Mouse (Mus musculus) 3134 (cell line): ENCODE data around the gene Cnih3.

Experiments used
- DNase-seq: peaks from one replicate; pipeline ENCODE4 v3.0.0-alpha.2; 2011; ENCODE audit warnings: low spot score; ENCODE audit not compliant: insufficient read length; ENCODE audit errors: extremely low read depth

Cnih3 gene

GRCm38 (mm10) chr1:181445630-181446257, 93.3 kb downstream of the Cnih3 start:
- DNase-seq, result peak; percentile 70

DNA sequence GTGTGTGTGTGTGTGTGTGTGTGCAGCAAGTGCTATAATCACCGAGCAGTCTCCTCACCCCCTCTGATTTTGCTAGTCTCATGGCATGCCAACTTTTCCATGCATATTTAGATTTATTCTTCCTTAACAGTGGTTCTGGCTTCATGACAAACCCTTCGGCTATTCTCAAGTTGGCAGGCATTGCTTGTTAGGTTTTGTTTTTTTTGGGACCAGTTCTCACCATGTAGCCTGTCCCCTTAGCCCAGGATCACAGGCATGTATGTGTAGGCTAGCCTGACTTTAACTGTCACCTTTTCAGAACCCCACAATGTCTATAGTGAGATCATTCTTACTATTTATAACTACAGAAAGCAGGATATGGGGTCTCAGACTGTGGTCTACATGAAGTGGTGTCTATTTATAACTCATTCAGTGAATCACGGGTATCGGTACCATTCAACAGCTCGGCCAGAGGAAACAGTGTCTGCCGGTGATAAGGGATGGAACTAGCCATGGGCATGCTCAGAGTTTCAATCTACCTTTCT, 94.2 kb downstream of the Cnih3 start:
- peak; percentile 72 for DNase-seq

DNA sequence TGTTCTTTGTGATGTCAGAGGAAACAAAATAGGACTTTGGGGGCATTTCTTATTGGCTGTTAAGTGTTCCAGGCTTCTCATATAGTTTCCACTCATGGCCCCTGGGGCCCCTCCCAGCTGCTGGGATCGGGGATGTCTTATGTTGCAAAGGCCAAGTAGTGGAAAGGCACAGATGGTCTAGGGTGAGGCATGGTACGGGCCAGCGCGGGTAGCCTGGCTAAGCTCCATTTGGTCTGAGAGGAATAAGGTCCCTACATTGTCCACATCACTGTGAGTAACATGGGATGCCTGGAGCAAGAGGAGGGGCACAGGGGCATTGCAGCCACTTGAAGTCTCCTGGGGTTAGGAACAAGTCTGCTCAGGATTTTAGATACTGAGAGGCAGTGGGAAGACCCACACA, 95.1 kb downstream of the Cnih3 start:
- DNase-seq, result no peak

GRCm38 (mm10) chr1:181448041-181448440, 95.6 kb downstream of the Cnih3 start:
- DNase-seq, result no peak

- DNase-seq, result no peak
Observed at GRCm38 (mm10) chr1:181453106-181453505, 100.7 kb downstream of the Cnih3 start.

DNA sequence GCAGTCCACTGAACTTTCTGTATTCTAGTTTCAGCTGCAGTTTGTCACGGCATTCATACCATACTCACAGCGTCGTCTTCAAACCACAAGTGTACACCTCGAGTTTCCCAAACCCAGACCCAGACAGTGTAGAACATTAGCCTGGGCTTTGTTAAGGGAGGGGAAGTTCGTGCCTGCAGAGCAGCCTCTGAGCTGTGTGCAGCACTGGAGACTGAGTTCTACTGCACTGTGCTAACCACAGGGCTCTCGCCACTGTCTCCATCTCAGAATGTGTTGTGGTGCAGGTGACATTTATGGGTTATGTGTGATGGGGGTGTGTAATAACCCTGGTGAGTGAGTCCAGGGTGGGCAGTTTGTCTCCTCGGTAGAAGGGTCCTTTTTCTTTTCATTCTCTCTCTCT, 104.5 kb downstream of the Cnih3 start:
- no peak for DNase-seq

DNA sequence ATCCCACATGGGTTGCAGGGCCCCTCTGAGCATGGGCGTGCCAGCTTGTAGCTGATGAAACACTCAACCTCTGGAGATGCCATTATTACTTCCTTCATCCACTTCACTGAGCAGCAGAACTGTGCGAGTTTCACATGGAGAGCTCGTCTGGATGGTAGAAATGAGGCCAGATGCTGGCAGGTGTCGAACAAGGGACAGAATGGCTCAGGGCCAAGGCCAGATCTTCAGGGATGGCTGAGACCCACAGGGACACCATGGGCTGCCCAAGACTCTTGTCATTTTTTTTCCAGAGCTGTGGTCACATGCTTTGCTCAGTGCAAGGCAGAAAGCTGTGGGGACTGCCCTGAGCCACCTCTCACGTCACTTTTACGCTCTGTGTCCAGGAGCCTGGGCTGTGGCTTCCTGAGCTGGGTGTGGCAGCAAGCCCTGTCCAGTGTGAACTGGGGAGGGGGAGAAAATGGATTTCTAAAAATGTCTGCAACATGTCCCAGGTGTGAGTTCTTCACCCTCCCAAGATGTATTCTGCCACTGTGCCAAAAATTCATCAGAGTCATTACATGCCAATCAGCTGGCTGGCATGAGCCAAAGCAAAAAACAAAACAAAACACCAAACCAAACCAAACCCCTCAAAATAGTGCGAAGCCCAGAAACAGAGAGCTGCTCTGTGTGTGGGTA, 107.1 kb downstream of the Cnih3 start:
- DNase-seq, result no peak

GRCm38 (mm10) chr1:181460283-181460682, 107.9 kb downstream of the Cnih3 start:
- no peak for DNase-seq

GRCm38 (mm10) chr1:181461484-181461883, 109.1 kb downstream of the Cnih3 start:
- no peak for DNase-seq

GRCm38 (mm10) chr1:181462051-181462905, 109.8 kb downstream of the Cnih3 start:
- no peak for DNase-seq

- no peak for DNase-seq
Observed at GRCm38 (mm10) chr1:181462906-181463179, 110.4 kb downstream of the Cnih3 start.

- no peak for DNase-seq
Observed at GRCm38 (mm10) chr1:181465027-181465426, 112.6 kb downstream of the Cnih3 start.

DNA sequence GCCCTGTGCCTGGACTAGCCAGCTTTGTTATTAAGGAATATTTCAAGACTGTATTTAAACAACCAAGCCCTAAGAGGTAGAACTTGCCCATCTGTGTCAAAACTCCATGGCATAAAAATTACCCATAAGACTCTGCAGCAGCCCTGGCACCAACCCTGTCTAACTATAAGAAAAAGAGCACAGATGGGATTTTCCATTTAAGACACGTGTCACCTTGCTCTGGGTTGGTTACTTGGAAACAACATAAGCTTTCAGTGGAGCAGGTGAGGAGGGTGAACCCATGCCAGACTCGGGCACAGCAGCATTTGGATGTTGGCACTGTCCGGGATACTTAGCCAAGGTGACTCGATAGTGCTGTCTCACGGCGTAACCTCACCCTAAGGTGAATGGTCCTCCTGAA, 113.6 kb downstream of the Cnih3 start:
- no peak for DNase-seq

DNA sequence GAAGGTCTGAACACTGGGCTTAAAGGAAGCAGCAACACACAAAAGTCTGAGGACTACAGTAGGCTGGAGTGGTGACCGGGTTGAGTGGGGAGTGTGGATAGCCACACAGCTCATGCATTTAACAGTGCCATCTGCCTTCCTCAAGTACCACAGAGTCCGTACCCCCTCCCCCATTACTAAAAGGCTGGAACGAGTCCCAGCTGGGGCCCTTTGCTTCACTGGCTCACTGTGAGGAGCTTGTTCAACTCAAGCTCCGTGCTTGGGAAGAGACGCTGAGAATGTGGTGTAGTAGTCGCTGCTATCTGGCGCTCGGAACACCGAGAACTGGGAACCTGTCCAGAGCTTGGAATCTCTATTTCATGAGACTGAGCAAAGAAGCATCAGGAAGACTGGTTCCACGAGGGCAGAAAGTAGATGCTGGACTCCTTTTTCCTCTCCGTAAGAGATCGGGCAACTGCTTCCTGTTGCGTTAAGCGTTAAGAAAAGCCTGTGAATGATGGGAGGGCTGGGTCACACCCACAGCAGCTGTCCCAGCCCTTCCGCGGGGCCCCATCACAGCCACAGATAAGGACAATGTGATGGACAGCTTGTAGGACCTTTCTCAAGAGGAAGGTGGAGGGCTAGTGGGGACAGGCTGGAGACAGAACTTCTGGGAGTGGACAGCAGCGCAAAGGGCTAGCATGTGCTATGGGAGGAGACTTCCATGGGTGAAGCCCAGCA, 114.3 kb downstream of the Cnih3 start:
- no peak for DNase-seq

DNA sequence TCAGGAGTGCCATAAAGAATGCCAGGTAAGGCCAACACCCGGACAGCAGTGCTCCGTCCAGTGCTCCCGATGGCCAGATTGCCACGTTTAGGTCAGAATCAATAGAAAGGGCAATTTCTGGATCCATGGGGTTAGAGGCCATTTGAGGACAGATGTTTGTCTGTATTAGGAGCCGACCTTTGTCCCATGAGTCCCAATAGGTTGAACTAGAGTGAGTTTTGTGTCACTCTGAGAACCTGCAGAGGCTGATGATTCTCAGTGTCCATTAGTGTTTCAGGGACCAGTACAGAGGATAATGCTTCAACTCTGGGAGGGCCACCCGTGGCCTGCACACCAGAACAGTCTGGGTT, 114.9 kb downstream of the Cnih3 start:
- DNase-seq, result no peak

DNA sequence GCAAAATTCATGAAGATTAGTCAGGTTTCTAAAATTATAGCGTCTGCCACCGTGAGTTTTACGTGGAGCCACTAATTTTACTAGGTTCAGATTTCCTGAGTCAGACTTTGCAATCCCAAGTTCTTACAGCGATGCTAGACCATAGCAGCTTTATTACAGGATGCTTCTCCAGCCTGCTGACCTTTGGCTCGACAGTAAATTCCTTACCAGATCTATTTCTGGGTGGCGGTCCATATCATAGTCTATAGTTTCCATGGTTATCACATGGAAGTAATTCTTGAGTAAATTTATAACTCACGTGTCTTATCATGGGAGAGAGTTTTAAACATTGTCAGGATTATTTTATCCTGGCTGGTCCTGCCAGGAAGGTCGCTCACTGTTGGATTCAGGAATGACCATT, 117.0 kb downstream of the Cnih3 start:
- DNase-seq, result no peak

GRCm38 (mm10) chr1:181476141-181476540, 123.7 kb downstream of the Cnih3 start:
- DNase-seq, result no peak

- DNase-seq, result no peak
Observed at GRCm38 (mm10) chr1:181476557-181476956, 124.1 kb downstream of the Cnih3 start.

GRCm38 (mm10) chr1:181484696-181485095, 132.3 kb downstream of the Cnih3 start:
- DNase-seq, result no peak

- DNase-seq, result no peak
Observed at GRCm38 (mm10) chr1:181503471-181503870, 151.0 kb downstream of the Cnih3 start.

DNA sequence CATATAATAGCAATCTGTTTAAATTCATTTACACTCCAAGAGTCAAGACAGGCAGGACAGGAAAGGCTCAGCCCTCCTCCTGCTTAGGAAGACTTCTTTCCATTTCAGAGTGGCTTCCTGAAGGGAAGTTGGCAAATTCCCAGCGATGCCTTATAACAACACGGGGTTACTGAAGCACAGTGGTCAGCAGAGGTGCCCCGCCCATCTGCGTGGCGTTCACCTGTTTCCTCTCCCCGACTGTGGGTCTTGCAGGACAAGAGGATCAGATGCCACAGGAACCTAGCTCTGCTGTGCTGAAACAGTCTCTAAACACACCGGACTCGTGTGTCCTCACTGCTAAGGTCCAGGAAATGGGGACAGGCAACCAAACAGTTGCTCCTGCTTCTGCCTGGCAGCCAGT, 152.9 kb downstream of the Cnih3 start:
- no peak for DNase-seq
